Mouse (Mus musculus): ENCODE data around the gene Cep164. TPM values are rescaled to one million over a fixed set of nuclear protein-coding genes. Genes with fewer than 3 reads are reported as not detected.

The Cep164 gene
- polyA plus RNA-seq, 1 experiment, result 33.7 TPM

GRCm38 (mm10) chr9:45832898-45833297 is 4.4 kb upstream of the Cep164 start:
- Histone ChIP-seq H3K4me1 (ENCODE audit: control insufficient read depth, insufficient read depth, low read length) (peaks cover 2% of the 10 kb centered on the region), H3K27ac (ENCODE audit: control insufficient read depth, insufficient read depth, low read depth, low read length, poor library complexity) (no peak overlapping the region), H3K4me3 (replicated peaks; ENCODE audit: control insufficient read depth, low read depth, low read length) (no peak overlapping the region)
- WGBS, result 64% methylated on average over 2 of the region's 2 CpGs
- TF ChIP-seq CTCF (IDR thresholded peaks at IDR 0.05; ENCODE audit: control insufficient read depth, insufficient read depth, low read length), result no peak
- no peak for TF ChIP-seq POLR2A (IDR thresholded peaks at IDR 0.05; ENCODE audit: borderline replicate concordance, control insufficient read depth, low read depth, low read length)

- 47% methylated on average over 10 of the region's 10 CpGs for WGBS
- Histone ChIP-seq H3K4me1 (ENCODE audit: control insufficient read depth, insufficient read depth, low read length) (peaks cover 2% of the 10 kb centered on the region), H3K27ac (ENCODE audit: control insufficient read depth, insufficient read depth, low read depth, low read length, poor library complexity) (no peak overlapping the region), H3K4me3 (replicated peaks; ENCODE audit: control insufficient read depth, low read depth, low read length) (no peak overlapping the region)
- no peak for TF ChIP-seq POLR2A (IDR thresholded peaks at IDR 0.05; ENCODE audit: borderline replicate concordance, control insufficient read depth, low read depth, low read length)
- TF ChIP-seq CTCF (IDR thresholded peaks at IDR 0.05; ENCODE audit: control insufficient read depth, insufficient read depth, low read length), result peak; percentile 89
These were observed 616 bp upstream of the Cep164 start for GRCm38 (mm10) chr9:45829107-45829506.

DNA sequence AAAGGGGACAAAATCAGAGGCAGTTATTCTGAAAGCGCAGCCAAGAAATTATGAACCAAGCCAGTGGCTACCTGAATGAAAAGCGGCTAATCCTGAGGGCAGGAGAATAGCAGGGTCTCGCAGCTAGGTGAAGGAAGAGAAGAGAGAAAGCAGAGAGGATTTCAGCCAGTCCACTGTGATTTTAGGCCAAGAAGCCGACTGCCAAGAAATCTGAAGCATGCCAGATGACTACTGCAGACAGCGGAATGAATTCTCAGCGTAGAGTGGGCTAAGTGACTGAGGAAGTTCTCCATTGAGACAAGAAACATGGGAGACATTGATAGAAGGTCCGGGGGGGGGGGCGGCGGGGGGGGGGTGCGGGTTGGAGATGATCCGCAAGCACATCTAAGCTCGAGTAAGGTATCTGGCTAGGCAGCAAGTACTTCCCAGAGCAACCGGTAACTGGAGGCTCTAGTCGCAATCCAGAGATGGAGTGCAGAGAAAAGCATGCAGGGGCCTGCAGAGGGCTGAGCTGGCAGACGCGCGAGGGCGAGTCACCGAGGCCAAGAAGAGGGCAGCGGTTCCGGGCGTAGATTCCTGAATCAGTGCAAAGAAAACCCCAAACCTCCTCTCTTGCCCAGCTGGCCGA is 714 bp downstream of the Cep164 start:
- TF ChIP-seq CTCF (IDR thresholded peaks at IDR 0.05; ENCODE audit: control insufficient read depth, insufficient read depth, low read length), result no peak
- TF ChIP-seq POLR2A (IDR thresholded peaks at IDR 0.05; ENCODE audit: borderline replicate concordance, control insufficient read depth, low read depth, low read length), result no peak
- 10% methylated on average over 23 of the region's 23 CpGs for WGBS
- Histone ChIP-seq H3K4me1 (ENCODE audit: control insufficient read depth, insufficient read depth, low read length) (peaks cover 2% of the 10 kb centered on the region), H3K27ac (ENCODE audit: control insufficient read depth, insufficient read depth, low read depth, low read length, poor library complexity) (0 out of 2 replicates have a peak overlapping the region, but pooled peaks have one; percentile 27), H3K4me3 (replicated peaks; ENCODE audit: control insufficient read depth, low read depth, low read length) (peak overlapping the region; percentile 80)

DNA sequence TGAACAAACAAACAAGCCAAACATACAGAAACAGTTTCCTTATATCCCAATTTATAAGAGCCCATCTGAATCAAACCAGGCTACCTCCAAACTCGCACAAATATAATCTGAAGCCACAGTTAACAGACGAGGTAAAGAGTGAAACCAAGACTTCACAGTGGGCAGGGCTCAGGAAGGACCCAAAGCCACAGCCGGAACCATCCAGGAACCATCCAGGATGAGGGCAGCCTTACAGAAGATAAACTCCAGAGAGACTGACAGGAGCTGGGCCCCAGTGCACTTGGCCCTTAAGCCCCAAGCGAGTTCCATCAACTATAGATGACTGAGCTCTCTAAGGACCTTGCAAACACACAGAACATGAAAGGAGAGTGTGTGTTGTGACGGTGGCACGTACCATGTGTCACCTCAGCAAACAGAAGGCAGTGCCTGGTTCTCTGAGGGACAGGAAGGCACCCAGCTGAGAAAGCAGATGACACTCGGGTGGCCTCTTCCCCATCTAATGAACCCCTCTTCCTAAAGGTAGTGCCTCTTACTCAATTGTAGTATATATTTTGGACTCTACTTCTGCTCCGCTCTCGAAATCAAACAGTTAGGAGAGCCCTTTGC is 10.0 kb downstream of the Cep164 start:
- Histone ChIP-seq H3K27ac (ENCODE audit: control insufficient read depth, insufficient read depth, low read depth, low read length, poor library complexity) (peak overlapping the region; percentile 30), H3K4me3 (replicated peaks; ENCODE audit: control insufficient read depth, low read depth, low read length) (no peak overlapping the region), H3K4me1 (ENCODE audit: control insufficient read depth, insufficient read depth, low read length) (peaks cover 5% of the 10 kb centered on the region)
- TF ChIP-seq POLR2A (IDR thresholded peaks at IDR 0.05; ENCODE audit: borderline replicate concordance, control insufficient read depth, low read depth, low read length) (no peak), CTCF (IDR thresholded peaks at IDR 0.05; ENCODE audit: control insufficient read depth, insufficient read depth, low read length) (no peak)
- WGBS, result 20% methylated on average over 9 of the region's 9 CpGs

- TF ChIP-seq CTCF (IDR thresholded peaks at IDR 0.05; ENCODE audit: control insufficient read depth, insufficient read depth, low read length) (no peak), POLR2A (IDR thresholded peaks at IDR 0.05; ENCODE audit: borderline replicate concordance, control insufficient read depth, low read depth, low read length) (no peak)
- H3K27ac ChIP-seq (ENCODE audit: control insufficient read depth, insufficient read depth, low read depth, low read length, poor library complexity), result no peak overlapping the region
- WGBS, result 36% methylated on average over 10 of the region's 10 CpGs
These were observed 13.0 kb downstream of the Cep164 start for GRCm38 (mm10) chr9:45815525-45815924.

GRCm38 (mm10) chr9:45815113-45815512 is 13.4 kb downstream of the Cep164 start:
- Histone ChIP-seq H3K27ac (ENCODE audit: control insufficient read depth, insufficient read depth, low read depth, low read length, poor library complexity) (no peak overlapping the region), H3K4me1 (ENCODE audit: control insufficient read depth, insufficient read depth, low read length) (peaks cover 5% of the 10 kb centered on the region), H3K4me3 (replicated peaks; ENCODE audit: control insufficient read depth, low read depth, low read length) (no peak overlapping the region)
- TF ChIP-seq POLR2A (IDR thresholded peaks at IDR 0.05; ENCODE audit: borderline replicate concordance, control insufficient read depth, low read depth, low read length) (no peak), CTCF (IDR thresholded peaks at IDR 0.05; ENCODE audit: control insufficient read depth, insufficient read depth, low read length) (no peak)
- 80% methylated on average over 9 of the region's 9 CpGs for WGBS

More at GRCm38 (mm10) chr9:45815525-45815924, 13.0 kb downstream of the Cep164 start:
- H3K4me3 ChIP-seq (replicated peaks; ENCODE audit: control insufficient read depth, low read depth, low read length), result no peak overlapping the region
- H3K4me1 ChIP-seq (ENCODE audit: control insufficient read depth, insufficient read depth, low read length), result peaks cover 5% of the 10 kb centered on the region

DNA sequence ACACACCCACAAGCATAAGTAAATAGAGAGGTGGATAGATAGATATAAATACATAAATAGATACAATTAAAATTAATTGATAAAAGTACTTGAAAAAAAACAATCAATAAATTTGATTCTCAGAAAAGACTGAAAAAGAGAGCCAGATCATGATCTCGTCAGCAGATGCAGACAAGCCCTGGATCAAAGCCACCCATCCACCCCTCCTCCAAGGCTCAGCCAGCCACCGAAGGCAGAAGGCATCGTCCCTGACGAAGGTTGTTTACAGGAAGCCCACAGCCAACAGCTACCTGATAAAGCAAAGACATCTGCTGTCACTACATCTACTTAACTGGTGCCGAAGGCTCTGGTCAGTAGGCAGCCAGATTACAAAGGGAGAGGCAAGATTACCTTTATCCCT is 16.5 kb downstream of the Cep164 start:
- Histone ChIP-seq H3K27ac (ENCODE audit: control insufficient read depth, insufficient read depth, low read depth, low read length, poor library complexity) (no peak overlapping the region), H3K4me3 (replicated peaks; ENCODE audit: control insufficient read depth, low read depth, low read length) (no peak overlapping the region), H3K4me1 (ENCODE audit: control insufficient read depth, insufficient read depth, low read length) (no peaks in the 10 kb centered on the region; the same call in 1 of the 2 replicates)
- TF ChIP-seq POLR2A (IDR thresholded peaks at IDR 0.05; ENCODE audit: borderline replicate concordance, control insufficient read depth, low read depth, low read length) (no peak), CTCF (IDR thresholded peaks at IDR 0.05; ENCODE audit: control insufficient read depth, insufficient read depth, low read length) (no peak)
- WGBS, result 81% methylated on average over 5 of the region's 5 CpGs

GRCm38 (mm10) chr9:45807761-45808160 is 20.7 kb downstream of the Cep164 start:
- H3K27ac ChIP-seq (ENCODE audit: control insufficient read depth, insufficient read depth, low read depth, low read length, poor library complexity), result no peak overlapping the region
- TF ChIP-seq CTCF (IDR thresholded peaks at IDR 0.05; ENCODE audit: control insufficient read depth, insufficient read depth, low read length), result no peak
- no peak for TF ChIP-seq POLR2A (IDR thresholded peaks at IDR 0.05; ENCODE audit: borderline replicate concordance, control insufficient read depth, low read depth, low read length)
- no peak overlapping the region for H3K4me3 ChIP-seq (replicated peaks; ENCODE audit: control insufficient read depth, low read depth, low read length)
- WGBS, result 56% methylated on average over 8 of the region's 8 CpGs
- H3K4me1 ChIP-seq (ENCODE audit: control insufficient read depth, insufficient read depth, low read length), result no peaks in the 10 kb centered on the region
